Mouse (Mus musculus) E14TG2a.4 (cell line): ENCODE measurements around the gene Apeh.

Experiments
- CTCF ChIP-seq: conservative IDR thresholded peaks from 2 replicates; pipeline ENCODE4 v1.5.1; 2014; ENCODE audit warnings: low read length
- NANOG ChIP-seq: IDR thresholded peaks from 2 replicates; pipeline ENCODE4 v1.6.1; 2014; ENCODE audit warnings: borderline replicate concordance, low read length, mixed read lengths
- POU5F1 ChIP-seq: IDR thresholded peaks from 2 replicates; pipeline ENCODE4 v1.6.1; 2014; ENCODE audit warnings: low read length, borderline replicate concordance

DNA sequence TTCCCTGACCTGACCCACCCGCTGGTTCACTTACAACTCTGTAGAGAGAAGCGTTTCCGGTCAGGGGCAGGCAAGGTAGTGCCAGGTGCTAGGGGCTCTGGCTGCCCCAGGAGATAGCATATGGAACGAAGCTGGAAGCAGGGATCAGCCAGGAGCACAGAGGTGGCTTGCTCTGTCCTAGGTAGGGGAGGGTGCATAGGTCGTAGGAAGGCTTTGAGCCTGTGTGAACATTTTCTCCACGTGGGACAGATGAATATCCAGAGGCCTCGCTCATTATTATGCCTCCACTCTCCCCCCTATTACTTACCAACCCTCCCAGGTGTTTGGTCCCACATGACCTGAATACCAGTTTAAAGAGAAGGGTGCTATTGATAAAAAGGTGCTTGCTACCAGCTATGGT is 42.0 kb downstream of the Apeh start:
- no peak for TF ChIP-seq CTCF
- TF ChIP-seq NANOG, result no peak
- TF ChIP-seq POU5F1, result no peak
